Mouse (Mus musculus) embryo, embryonic 9.5 days (tissue): ENCODE data around the gene Lrrc49.

Experiments
- DNase-seq: peaks from one replicate; pipeline ENCODE4 v3.0.0-alpha.2; 2017; ENCODE audit errors: extremely low spot score

Lrrc49 gene

GRCm38 (mm10) chr9:60674780-60675179 lies 13.2 kb downstream of the Lrrc49 start:
- DNase-seq = no peak

DNA sequence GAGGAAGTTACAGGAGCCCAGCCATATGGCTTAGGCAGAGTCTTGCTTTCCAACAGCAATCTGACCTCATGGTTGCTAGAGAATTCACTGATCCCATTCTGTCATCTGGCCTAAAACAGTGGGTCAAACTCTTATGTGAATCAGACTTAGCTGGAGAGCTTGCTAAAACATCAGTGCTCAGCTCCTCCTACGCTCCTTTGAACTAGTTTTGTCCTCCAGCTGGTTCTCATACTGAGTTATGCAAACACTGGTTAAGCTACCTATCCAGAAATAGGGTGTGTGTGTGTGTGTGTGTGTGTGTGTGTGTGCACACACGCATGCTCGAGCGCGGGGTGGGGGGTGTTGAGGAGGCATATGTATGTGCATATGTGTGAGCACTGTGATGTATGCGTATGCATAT lies 15.4 kb downstream of the Lrrc49 start:
- no peak for DNase-seq

DNA sequence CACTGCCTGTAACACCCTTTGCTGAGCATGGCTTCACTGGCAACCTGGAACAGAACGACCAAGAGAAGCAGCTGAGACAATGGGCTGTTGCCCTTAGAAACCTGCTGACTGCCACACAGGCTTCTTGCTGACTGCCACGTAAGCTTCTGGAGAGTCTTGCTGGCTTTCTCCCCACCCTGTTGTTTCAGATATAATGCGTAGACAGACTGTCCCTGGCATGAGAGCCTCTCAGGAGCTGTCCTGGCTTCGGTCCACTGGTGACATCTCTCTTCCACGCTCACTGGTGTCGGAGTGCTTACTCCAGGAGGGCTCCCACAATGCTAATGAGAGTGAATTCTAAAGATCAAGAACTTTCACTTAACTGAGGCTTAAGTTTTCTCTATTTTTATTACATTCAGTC lies 19.1 kb downstream of the Lrrc49 start:
- no peak for DNase-seq

- DNase-seq = no peak
Measured at GRCm38 (mm10) chr9:60665535-60665934, 22.4 kb downstream of the Lrrc49 start.

- DNase-seq = no peak
Measured at GRCm38 (mm10) chr9:60664866-60665265, 23.1 kb downstream of the Lrrc49 start.

DNA sequence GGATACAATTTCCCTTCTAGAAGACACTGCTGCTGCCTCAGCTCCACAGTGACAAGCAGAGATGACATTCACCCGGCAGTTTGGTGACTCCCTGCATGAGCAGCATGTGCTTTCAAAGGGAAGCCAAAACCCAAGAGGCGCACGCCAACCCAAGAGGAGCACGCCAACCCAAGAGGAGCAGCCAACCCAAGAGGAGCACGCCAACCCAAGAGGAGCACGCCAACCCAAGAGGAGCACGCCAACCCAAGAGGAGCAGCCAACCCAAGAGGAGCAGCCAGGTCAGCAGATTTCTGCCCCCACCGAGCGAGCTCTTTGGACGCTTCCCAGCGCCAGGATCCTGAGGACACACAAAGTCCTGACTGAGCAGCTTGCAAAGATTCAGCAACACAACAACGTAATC lies 23.6 kb downstream of the Lrrc49 start:
- DNase-seq = no peak

- DNase-seq = no peak
Measured at GRCm38 (mm10) chr9:60662936-60663335, 25.0 kb downstream of the Lrrc49 start.

- no peak for DNase-seq
Measured at GRCm38 (mm10) chr9:60653582-60653981, 34.4 kb downstream of the Lrrc49 start.

- DNase-seq = no peak
Measured at GRCm38 (mm10) chr9:60653137-60653536, 34.8 kb downstream of the Lrrc49 start.

DNA sequence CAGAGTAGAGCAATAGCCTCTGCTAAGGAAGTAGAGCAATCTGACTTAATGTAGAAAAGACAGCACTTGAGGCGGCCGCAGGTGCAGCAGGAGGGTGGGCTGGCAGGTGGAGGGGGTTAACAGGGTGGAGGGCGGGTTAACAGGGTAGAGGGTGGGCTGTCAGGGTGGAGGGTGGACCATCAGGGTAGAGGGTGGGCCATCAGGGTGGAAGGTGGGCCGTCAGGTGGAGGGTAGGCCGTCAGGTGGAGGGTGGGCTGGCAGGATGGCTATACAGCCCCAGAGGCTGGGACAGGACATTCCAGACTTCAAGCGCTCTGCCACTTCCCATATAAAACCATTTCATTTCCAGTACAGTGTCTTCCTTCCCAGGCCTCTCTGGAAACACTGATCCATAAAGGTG lies 37.7 kb downstream of the Lrrc49 start:
- DNase-seq = no peak

DNA sequence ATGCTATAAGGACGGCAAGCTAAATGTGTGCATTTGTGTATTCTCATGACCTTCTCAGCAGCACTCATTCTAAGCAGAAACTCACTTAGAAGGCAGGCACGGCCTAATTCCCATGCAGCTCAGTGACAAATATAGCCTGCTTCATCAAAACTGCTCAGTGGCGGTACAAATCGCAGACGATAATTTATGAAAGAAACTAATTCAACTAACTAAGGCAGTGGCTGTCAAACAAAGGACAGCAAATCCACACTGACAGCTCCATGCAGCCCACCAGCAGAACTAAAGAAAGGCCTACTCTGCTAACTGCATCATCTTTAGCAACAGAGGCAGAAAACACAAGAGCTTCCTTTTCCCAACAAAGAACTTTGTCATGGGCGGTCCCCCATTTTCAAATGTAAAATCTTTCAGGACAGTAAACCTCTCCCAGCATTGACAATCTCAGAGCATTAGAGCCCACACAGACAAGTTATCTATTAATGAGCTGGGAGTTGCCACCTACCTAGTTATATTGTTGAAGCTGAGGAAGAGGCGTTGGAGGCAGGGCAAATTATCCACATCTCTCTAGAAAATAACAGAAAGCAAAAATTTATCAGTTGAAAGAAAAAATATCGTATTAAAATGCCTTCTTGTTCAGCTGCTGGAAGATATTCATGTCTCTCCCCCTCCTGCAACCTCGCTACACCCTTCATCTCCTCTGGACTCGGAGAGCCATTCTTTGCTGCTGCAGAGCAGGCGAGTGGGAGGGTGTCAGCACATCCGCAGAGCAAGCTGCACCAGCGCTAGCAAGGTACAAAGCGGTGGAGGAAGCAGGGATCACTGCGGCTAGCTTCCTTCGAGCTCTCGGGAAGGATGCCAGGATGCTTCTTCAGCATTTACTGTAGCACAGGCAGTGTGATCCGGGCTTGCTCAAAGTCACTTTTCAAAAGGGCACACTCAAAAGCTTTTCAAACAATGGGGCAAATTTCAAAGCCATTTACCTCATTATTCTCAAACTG lies 38.7 kb downstream of the Lrrc49 start:
- no peak for DNase-seq

DNA sequence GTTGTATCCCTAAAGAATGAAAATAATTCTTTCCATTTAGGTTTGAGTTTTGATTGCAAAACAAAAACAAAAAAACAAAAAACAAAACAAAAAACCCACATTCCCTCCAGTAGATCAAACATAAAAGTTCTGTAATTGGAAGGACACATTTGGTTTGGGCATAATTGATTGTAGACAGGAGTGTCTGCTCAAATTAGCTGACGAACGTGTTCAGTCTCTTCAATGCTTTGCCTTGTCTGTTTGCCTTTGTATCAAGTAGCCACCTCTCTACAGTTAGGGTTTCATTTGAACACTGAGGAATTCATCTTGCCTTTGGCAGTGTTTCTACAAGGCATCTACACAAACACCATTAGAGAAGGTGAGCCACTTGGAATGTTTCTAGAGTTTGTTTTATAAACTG lies 54.4 kb downstream of the Lrrc49 start:
- DNase-seq = no peak

DNA sequence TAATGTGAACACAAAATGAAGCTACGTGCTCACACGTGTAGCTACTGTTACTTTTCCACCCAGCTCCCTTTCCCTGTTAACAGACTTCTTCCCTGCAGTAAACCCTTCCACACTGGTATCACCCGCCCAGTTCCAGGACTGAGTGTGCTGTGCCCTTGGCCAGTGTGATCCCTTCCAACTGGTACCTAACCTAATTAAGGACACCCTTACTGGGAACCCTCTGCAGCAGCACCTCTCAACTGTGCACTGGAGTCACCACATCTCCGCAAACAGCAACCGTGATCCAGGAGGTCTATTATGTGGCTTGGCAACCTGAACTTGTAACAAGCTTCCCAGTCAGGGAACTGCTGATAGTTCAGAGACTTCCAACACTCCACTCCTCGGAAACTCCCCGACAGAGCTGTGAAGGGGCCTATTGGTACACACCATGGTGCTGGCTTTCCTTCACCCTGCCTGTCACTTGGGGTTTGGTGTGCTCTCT lies 61.6 kb downstream of the Lrrc49 start:
- DNase-seq = no peak

DNA sequence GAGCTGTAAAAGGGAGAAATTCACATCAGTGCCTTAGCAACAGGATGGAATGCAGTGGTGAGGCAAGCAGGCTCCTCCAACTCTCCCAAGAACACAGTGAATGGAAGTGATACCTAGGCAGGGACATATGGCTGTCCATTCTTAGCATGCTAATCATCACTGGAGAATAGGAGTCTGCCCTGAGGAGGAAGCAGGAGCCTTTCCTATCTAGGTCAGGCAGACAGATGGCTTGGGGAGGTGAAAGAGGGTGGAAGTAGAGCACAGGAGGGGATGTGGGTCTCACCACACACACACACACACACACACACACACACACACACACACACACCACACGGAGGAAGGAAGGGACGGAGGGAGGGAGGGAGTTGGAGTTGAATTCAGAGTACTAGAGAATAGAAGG lies 62.1 kb downstream of the Lrrc49 start:
- DNase-seq = no peak

- no peak for DNase-seq
Measured at GRCm38 (mm10) chr9:60616946-60617345, 71.0 kb downstream of the Lrrc49 start.

DNA sequence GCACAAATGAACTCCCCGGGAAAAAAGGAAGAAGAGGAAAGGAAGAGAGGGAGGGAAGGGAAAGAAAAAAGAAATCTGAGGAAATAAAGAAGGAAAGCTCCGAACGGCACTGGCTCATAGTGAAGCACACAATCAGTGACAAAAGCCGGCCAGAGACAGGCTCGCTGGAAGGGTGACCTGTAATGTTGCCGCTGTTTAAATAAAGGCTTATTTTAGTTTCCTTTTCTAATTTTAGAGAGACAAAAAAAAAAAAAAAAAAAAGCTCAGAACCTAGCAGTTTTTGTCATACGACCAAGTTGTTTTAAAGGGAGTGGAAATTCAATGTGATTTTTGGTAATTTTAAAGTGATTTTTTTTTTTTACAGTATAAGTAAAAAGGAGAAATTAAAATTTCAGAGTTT lies 71.6 kb downstream of the Lrrc49 start:
- DNase-seq = no peak

DNA sequence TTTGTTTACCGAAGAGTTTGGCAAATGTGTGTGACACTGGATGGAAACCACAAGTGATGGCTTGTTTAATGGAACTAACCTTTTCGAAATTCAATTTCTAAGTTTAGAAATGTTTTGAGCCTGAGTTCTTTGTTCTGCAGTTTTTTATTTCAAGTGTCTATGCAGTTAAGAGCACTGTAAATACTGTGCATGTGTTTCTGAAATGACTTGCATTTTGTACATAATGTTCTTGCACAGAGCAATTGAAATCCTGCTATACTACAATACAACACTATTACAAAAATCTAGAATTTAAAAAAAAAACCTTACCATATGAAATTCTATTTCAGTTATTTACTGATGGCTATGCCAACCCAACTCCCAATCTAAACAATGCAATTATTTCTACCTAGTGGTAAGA lies 75.7 kb downstream of the Lrrc49 start:
- no peak for DNase-seq

- DNase-seq = no peak
Measured at GRCm38 (mm10) chr9:60610194-60610593, 77.8 kb downstream of the Lrrc49 start.

DNA sequence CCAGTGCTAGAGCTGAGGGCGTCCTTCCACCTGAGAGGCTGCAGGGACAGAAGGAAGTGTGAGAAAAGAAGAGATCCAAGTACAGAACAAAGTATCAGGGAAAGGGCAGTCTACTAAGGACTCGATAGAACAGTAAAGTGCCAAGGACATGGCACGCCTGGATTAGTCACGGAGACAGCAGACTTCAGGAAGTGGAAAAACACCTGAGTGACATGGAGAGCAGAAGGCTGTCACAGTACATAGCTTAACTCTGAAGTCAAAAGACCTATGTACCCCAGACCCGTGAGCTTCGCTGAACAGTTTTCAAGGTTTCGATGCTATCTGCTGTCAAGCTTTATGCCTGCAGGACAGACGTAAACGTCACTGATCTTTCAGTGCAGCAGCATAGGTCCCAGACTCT lies 79.1 kb downstream of the Lrrc49 start:
- no peak for DNase-seq

DNA sequence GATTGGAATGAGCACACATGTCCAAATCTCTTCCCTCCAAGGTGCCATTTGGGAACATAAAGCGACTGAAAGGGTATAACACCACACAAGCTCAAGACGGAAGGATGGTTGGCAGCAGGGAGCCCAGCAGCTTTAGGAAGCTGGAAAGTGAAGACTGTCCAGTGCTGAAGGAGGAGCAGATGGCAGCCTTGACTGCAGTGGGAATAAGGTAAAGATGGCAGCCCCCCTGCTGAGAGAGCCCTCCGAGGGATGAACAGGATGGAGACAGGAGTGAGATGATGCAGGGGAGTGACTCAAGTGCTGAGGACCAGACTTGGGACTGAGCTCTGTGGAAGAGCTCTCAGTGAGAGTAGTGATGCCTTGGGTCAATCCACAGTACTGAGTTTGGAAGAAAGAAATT lies 79.9 kb downstream of the Lrrc49 start:
- no peak for DNase-seq

- no peak for DNase-seq
Measured at GRCm38 (mm10) chr9:60604971-60605370, 83.0 kb downstream of the Lrrc49 start.

- DNase-seq = no peak
Measured at GRCm38 (mm10) chr9:60601936-60602335, 86.0 kb downstream of the Lrrc49 start.

- DNase-seq = no peak
Measured at GRCm38 (mm10) chr9:60600273-60600672, 87.7 kb downstream of the Lrrc49 start.

GRCm38 (mm10) chr9:60599489-60599888 lies 88.5 kb downstream of the Lrrc49 start:
- DNase-seq = peak; percentile 12
